Mouse (Mus musculus): ENCODE measurements at regions not wholly inside any gene's neighbourhood (a gene's known extent, or its start where the extent isn't known, plus 50 kb on each side); places are given as distances from the start of the nearest gene placed in this dataset.

- in situ Hi-C loops (cut with MboI; ENCODE audit: unreplicated experiment in 2 of 2) = no loop called here
These were observed 70.0 kb downstream of the 1190002N15Rik start for GRCm38 (mm10) chr9:94467846-94468245.

GRCm38 (mm10) chr9:94456085-94456531, 81.8 kb downstream of the 1190002N15Rik start:
- in situ Hi-C loops (cut with MboI; ENCODE audit: unreplicated experiment in 2 of 2) = no loop called here

- in situ Hi-C loops (cut with MboI; ENCODE audit: unreplicated experiment in 2 of 2) = no loop called here
These were observed 82.4 kb downstream of the 1190002N15Rik start for GRCm38 (mm10) chr9:94455466-94455865.

GRCm38 (mm10) chr9:94449911-94450310, 88.0 kb downstream of the 1190002N15Rik start:
- in situ Hi-C loops (cut with MboI; ENCODE audit: unreplicated experiment in 2 of 2) = no loop called here

GRCm38 (mm10) chr9:94446182-94446763, 91.6 kb downstream of the 1190002N15Rik start:
- in situ Hi-C loops (cut with MboI; ENCODE audit: unreplicated experiment in 2 of 2) = no loop called here

- in situ Hi-C loops (cut with MboI; ENCODE audit: unreplicated experiment in 2 of 2) = no loop called here
These were observed 93.6 kb downstream of the 1190002N15Rik start for GRCm38 (mm10) chr9:94444140-94444789.

GRCm38 (mm10) chr9:94441393-94441792, 96.5 kb downstream of the 1190002N15Rik start:
- in situ Hi-C loops (cut with MboI; ENCODE audit: unreplicated experiment in 2 of 2) = no loop called here

- in situ Hi-C loops (cut with MboI; ENCODE audit: unreplicated experiment in 2 of 2) = loop anchor here in 1 of 2 experiments (10.0 kb wide), 1 partner anchor 181 kb away; no protein-coding TSS in a partner anchor
These were observed 104.4 kb downstream of the 1190002N15Rik start for GRCm38 (mm10) chr9:94433468-94433867.

- in situ Hi-C loops (cut with MboI; ENCODE audit: unreplicated experiment in 2 of 2) = loop anchor here in 1 of 2 experiments (10.0 kb wide), 1 partner anchor 183 kb away; no protein-coding TSS in a partner anchor
These were observed 105.6 kb downstream of the 1190002N15Rik start for GRCm38 (mm10) chr9:94432144-94432747.

GRCm38 (mm10) chr9:94431540-94431939, 106.3 kb downstream of the 1190002N15Rik start:
- in situ Hi-C loops (cut with MboI; ENCODE audit: unreplicated experiment in 2 of 2) = loop anchor here in 1 of 2 experiments (10.0 kb wide), 1 partner anchor 183 kb away; no protein-coding TSS in a partner anchor

- in situ Hi-C loops (cut with MboI; ENCODE audit: unreplicated experiment in 2 of 2) = loop anchor here in 1 of 2 experiments (10.0 kb wide), 1 partner anchor 184 kb away; no protein-coding TSS in a partner anchor
These were observed 106.9 kb downstream of the 1190002N15Rik start for GRCm38 (mm10) chr9:94430996-94431395.

- in situ Hi-C loops (cut with MboI; ENCODE audit: unreplicated experiment in 2 of 2) = no loop called here
These were observed 111.1 kb downstream of the 1190002N15Rik start for GRCm38 (mm10) chr9:94426740-94427139.

- in situ Hi-C loops (cut with MboI; ENCODE audit: unreplicated experiment in 2 of 2) = no loop called here
These were observed 112.1 kb downstream of the 1190002N15Rik start for GRCm38 (mm10) chr9:94425804-94426203.

GRCm38 (mm10) chr9:94424438-94425135, 113.3 kb downstream of the 1190002N15Rik start:
- in situ Hi-C loops (cut with MboI; ENCODE audit: unreplicated experiment in 2 of 2) = no loop called here

GRCm38 (mm10) chr9:94410546-94410945, 127.3 kb downstream of the 1190002N15Rik start:
- in situ Hi-C loops (cut with MboI; ENCODE audit: unreplicated experiment in 2 of 2) = no loop called here

- in situ Hi-C loops (cut with MboI; ENCODE audit: unreplicated experiment in 2 of 2) = no loop called here
These were observed 127.8 kb downstream of the 1190002N15Rik start for GRCm38 (mm10) chr9:94410042-94410441.

GRCm38 (mm10) chr9:94408635-94409323, 129.1 kb downstream of the 1190002N15Rik start:
- in situ Hi-C loops (cut with MboI; ENCODE audit: unreplicated experiment in 2 of 2) = no loop called here

- in situ Hi-C loops (cut with MboI; ENCODE audit: unreplicated experiment in 2 of 2) = no loop called here
These were observed 130.2 kb downstream of the 1190002N15Rik start for GRCm38 (mm10) chr9:94407671-94408070.

- in situ Hi-C loops (cut with MboI; ENCODE audit: unreplicated experiment in 2 of 2) = no loop called here
These were observed 133.3 kb downstream of the 1190002N15Rik start for GRCm38 (mm10) chr9:94404551-94404950.

GRCm38 (mm10) chr9:94400596-94400995, 137.3 kb downstream of the 1190002N15Rik start:
- in situ Hi-C loops (cut with MboI; ENCODE audit: unreplicated experiment in 2 of 2) = no loop called here

Measured in v-Abl transformed pro-B cells (cell line).